Comparison of ENCODE assay signal across 7 mouse cellular contexts in the genomic region with DNA sequence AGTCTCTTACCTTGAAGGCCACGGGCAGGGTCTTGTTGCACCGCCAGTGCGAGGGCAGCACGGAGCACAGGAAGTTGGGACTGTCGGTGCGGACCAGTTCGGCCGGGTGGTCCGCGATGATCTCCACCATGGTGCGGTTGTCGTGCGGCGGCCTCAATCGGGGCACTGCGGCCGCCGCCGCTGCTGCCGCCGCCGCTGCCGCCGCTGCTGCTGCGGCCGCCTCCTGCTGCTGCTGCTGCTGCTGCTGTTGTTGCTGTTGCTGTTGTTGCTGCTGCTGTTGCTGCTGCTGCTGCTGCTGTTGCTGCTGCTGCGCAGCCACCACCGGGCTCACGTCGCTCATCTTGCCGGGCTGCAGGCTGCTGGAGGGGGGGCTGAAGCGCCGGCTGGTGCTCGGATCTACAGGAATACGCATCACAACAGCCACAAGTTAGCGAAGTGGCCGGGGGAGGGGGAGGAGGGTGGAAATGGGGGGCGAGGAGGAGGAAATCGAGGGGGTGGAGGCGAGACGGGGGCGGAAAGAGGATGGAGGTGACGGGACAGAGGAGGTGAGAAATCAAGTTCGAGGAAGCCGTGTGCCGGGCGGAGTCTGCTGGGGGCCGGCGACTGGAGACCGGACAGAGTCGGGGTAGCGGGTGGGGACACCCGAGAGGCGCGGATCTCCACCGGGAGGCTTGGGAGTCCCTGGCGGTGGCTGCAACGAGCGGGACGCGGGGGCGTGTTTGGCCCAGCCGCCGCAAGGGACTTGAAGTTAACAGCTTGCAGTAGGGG. TPM values are rescaled to one million over a fixed set of nuclear protein-coding genes. Genes with fewer than 3 reads are reported as not detected.
A peak's percentile ranks its signal among the peaks of the same experiment; 100 is the strongest.
DNase-seq lines count a peak whose midpoint lies in the region; ATAC-seq and TF ChIP-seq lines count a peak whose summit lies in the region.

No protein-coding gene starts in this region.

- no peak for TF ChIP-seq CTCF in embryonic fibroblast, embryonic 13.5 days (IDR thresholded peaks at IDR 0.05; ENCODE audit: borderline replicate concordance, insufficient read depth, low read length)

- no peak; the same call in 1 of the 2 replicates for TF ChIP-seq POLR2A in embryonic fibroblast, embryonic 13.5 days (IDR thresholded peaks at IDR 0.05; ENCODE audit: low read depth, low read length)

- peak overlapping the region; percentile 90 for H3K27ac ChIP-seq in embryonic fibroblast, embryonic 13.5 days (ENCODE audit: insufficient read depth, low read length)

- H3K4me1 ChIP-seq in embryonic fibroblast, embryonic 13.5 days (ENCODE audit: control insufficient read depth, insufficient read depth, low read length): peaks cover 8% of the 10 kb centered on the region

- intact Hi-C loops in heart, postnatal 36 days (cut with DNase I): loop anchor here (5.0 to 10.0 kb wide), 3 partner anchors 278 to 639 kb away; no protein-coding TSS in a partner anchor

- peak overlapping the region; percentile 96 for H3K4me3 ChIP-seq in embryonic fibroblast, embryonic 13.5 days (ENCODE audit: insufficient read depth, low read length)

- ATAC-seq in megakaryocyte, adult 5-6 weeks (ENCODE audit: poor library complexity, severe bottlenecking): peak; percentile 26

- peak; percentile 82 for DNase-seq in CD4-positive helper T cell, adult 2 months (ENCODE audit: low read depth, low spot score)
- peak; percentile 46 for DNase-seq in ES-CJ7 (ENCODE audit: low read depth, low spot score)
- peak; percentile 30 to 47 for DNase-seq in heart, postnatal 36 days
- peak; percentile 29 to 40 for DNase-seq in layer of hippocampus, postnatal 25 days (ENCODE audit: extremely low spot score in 1 of 2, low spot score in 1 of 2)
- peak; percentile 30 for DNase-seq in right cerebral cortex, postnatal 25 days

RNA-seq across cellular contexts. Expression of gene Supt3, which starts 41.5 kb away (rescaled TPM):
- 20.5 and 20.7 TPM in 2 replicates for polyA plus RNA-seq in embryonic fibroblast, embryonic 13.5 days (2011; ENCODE audit: insufficient read length, low read depth, missing spikeins)
- 10 to 100 TPM; 14.4 to 15.6 TPM for total RNA-seq in heart, postnatal 36 days (2021)
- total RNA-seq in layer of hippocampus, postnatal 25 days (2021): 10 to 100 TPM; 14.6 TPM
- total RNA-seq in megakaryocyte, adult 5-6 weeks (2015): 18.0 and 18.9 TPM in 2 replicates
- total RNA-seq in megakaryocyte, adult 5-6 weeks (2017): 7.8 and 9.8 TPM in 2 replicates

Comparison
In these comparisons a context has a peak if more than half of its experiments do, and no peak if none do; other contexts are left out.
1. Peak in every context shown above with its lines: DNase-seq, ATAC-seq, H3K4me3 ChIP-seq and H3K27ac ChIP-seq.
2. DNase-seq: peak in every context shown above with its lines; median percentile 82 in CD4-positive helper T cell, adult 2 months; 46 in ES-CJ7; 38 in heart, postnatal 36 days; 34 in layer of hippocampus, postnatal 25 days; 30 in right cerebral cortex, postnatal 25 days.